Mouse (Mus musculus): ENCODE data around the gene Akap9.

GRCm38 (mm10) chr5:4036686-4037085, 108.8 kb downstream of the Akap9 start:
- TF ChIP-seq CTCF (IDR thresholded peaks at IDR 0.05; ENCODE audit: low read depth, low read length) (no peak), POLR2A (IDR thresholded peaks at IDR 0.05; ENCODE audit: insufficient read depth, low read length) (no peak), EP300 (IDR thresholded peaks at IDR 0.05; ENCODE audit: insufficient read depth, low read depth, low read length) (no peak)
